Mouse (Mus musculus) left cerebral cortex, adult 2 months (tissue): ENCODE results near the gene Gss. TPM values are rescaled to one million over a fixed set of nuclear protein-coding genes. Genes with fewer than 3 reads are reported as not detected.

Experiments
- DNase-seq, 2 experiments: peaks; one replicate each; pipeline ENCODE4 v3.0.0; 2021 to 2022; ENCODE audit warnings: low spot score in 2 of 2, mixed read lengths in 1 of 2; ENCODE audit errors: extremely low spot score in 1 of 2
- H3K27ac ChIP-seq: fragments of 200-600 bp; 2 replicates; pipeline ENCODE4 v1.8.1; 2022
- H3K4me3 ChIP-seq: fragments of 200-600 bp; 2 replicates; pipeline ENCODE4 v1.8.1; 2022
- CTCF ChIP-seq: fragments of 200-600 bp; IDR thresholded peaks from 2 replicates; pipeline ENCODE4 v1.8.1; 2022; ENCODE audit warnings: antibody characterized with exemption, mild to moderate bottlenecking, moderate library complexity
- intact Hi-C: fragments of 180-260 bp; cut with DNase I; formaldehyde crosslinking; loops from one replicate; pipeline ENCODE4 v1.15.1; 2025
- total RNA-seq, 2 experiments: library from RNA; stranded (reverse); gene quantifications; 2 replicates each; pipeline ENCODE4 v1.2.3; 2021

Gss gene
- total RNA-seq, 2 experiments from 2014 or later: 14.8 to 14.9 TPM

DNA sequence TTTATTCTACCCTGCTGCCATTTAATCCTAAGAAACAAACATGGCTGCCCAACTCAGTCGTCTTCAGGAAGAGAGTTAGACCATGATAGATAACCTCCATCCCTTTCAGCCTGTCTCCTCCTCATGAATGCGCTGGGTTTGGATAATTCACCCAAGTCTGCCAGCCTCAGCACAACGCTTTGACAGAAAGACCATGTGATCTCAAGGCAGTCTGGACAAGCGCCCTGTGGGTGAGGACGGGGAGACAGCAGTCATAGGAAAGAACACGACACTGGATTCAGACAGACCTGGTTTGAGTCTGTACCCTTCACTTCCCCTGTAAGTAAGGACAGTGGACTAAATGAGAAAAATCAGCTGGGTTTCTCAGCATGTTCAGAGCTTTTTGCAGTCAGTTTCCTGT, 3.1 kb downstream of the Gss start:
- DNase-seq: no peak
- no peak for TF ChIP-seq CTCF
- intact Hi-C loops: no loop called here
- Histone ChIP-seq H3K4me3 (no peak overlapping the region), H3K27ac (no peak overlapping the region)

DNA sequence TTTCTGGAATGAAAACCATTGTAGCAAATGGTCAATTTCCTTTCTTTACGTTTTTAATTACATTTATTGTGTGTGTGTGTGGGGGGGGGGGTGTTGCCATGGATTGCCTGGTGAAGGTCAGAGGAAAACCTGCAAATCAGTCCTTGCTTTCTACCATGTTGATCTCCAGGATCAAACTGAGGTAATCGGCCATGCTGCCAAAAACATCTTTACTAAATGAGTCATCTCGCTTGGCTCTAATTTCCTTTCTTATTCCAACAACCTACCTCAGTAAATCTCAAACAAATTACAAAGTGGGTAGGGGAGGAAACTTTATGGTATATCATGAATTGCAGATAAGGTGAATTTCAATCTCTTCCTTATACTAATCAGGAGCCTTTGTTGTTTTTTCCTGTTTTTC, 4.5 kb downstream of the Gss start:
- H3K4me3 ChIP-seq: no peak overlapping the region
- intact Hi-C loops: no loop called here
- TF ChIP-seq CTCF: no peak
- no peak overlapping the region for H3K27ac ChIP-seq
- DNase-seq: no peak

DNA sequence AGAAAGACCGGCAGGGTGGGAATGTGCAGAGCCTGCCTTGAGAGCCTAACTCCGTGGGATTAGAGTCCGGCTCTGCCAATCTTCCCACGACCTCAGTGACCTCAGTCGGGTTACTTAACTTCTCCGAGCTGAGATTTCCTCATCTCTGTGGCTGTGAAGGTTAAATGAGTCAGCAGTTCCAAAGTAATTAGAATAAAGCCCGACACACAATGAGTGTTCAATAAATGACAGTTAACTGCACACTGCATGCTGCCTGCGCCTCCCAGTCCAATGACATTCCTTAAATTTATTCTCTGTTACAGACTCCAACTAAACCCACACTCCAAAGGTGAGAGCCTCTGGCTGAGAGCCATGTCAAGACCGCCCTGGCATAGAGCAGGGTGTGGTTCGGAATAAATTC, 7.1 kb downstream of the Gss start:
- H3K27ac ChIP-seq: no peak overlapping the region
- no peak for DNase-seq
- no peak overlapping the region for H3K4me3 ChIP-seq
- intact Hi-C loops: no loop called here
- TF ChIP-seq CTCF: no peak

DNA sequence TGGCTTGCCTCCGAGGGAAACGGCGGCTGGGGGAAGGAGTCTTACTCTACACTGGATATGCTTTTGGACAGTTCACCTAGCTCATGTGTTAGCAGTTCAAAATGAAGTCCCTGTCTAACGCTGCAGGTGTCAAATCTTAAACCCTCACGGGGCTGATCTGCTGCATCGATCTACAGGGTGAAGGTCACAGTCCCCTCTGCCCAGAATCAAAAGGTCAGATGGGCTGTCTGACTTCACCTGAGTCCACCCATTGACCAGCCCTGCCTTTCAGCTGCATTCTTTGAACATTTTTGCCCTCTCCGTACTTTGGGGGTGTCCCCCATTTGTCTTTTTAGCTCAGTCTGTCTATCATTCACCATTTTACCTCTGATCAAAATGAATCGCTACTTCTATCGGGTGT, 7.5 kb downstream of the Gss start:
- no peak for DNase-seq
- intact Hi-C loops: no loop called here
- TF ChIP-seq CTCF: no peak
- Histone ChIP-seq H3K4me3 (no peak overlapping the region), H3K27ac (no peak overlapping the region)

DNA sequence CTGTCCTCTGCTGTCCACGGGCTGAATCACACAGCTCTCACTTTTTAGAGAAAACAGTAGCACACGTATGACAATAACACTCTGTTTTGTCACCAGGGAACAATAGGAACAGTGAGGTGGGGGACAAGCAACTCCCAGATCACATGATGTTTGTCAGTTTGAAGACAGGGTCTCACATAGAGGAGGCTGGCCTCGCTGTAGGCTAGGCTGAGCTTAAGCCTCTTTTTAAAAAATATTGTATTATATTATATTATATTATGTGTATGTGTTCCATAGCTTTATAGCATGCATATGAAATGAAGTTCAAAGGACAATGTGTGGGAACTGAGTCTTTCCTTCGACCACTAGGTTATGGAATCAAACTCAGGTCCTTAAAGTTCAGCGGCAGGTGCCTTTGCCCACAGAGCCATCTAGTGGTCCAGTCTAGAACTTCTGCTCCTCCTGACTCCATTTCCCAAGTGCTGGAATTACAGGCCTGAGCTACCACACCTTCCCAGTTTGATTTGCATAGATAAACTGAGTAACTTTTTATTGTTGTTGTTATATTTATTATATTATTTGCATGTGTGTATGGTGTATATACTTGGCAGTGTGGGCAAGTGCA, 8.6 kb downstream of the Gss start:
- intact Hi-C loops: loop anchor here (1.0 kb wide), 1 partner anchor 68 kb away; no protein-coding TSS in a partner anchor
- DNase-seq: peak; percentile 52 to 57
- TF ChIP-seq CTCF: peak; percentile 89
- Histone ChIP-seq H3K27ac (no peak overlapping the region), H3K4me3 (no peak overlapping the region)

DNA sequence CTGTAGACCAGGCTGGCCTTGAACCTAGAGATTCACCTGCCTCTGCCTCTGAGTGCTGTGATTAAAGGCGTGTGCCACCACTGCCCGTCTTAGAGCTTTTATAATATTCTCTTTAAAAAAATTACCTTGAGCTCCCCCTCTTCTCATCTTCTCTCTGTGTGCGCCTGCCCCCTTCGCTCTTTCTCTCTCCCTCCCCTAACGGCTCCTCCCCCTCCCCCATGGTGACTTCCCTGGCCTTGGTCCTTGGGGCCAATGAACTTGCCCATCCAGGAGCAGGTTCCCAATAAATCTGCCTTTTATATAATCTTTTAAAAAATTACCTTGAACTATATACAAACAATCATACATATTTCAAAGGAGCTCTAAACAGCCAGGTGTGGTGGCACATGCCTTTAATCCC, 9.6 kb downstream of the Gss start:
- DNase-seq: no peak
- H3K27ac ChIP-seq: no peak overlapping the region

DNA sequence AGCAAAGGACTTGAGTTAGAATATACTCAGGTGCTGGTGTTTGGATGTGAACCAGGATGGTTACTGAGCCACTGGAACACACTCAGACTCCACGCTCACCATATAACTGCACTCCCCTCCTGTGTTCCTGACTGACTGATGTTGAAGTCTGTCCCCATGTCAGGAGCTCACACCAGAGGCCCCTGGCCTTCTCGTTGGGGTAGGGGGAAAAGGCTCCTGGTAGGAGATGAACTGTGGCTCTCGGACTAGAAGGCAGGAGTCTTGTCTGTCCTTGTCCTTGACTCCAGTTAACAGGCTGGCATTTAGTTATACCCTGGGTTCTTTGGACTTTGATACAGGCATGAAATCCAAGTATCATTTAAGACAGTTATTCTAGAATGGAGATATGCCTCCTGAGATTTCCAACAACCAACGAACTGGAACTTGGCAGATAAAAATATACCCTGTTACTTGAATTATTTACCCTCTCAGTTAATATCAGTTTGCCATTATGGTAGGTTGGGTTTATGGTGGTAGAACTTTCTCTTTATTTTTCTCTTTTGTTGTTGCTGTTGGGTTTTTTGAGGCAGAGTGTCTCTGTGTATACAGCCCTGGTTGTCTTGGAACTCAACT, 10.1 kb downstream of the Gss start:
- no peak for TF ChIP-seq CTCF
- Histone ChIP-seq H3K4me3 (no peak overlapping the region), H3K27ac (no peak overlapping the region)
- intact Hi-C loops: no loop called here
- no peak for DNase-seq

More for the DNA sequence above, 9.6 kb downstream of the Gss start:
- intact Hi-C loops: no loop called here
- no peak overlapping the region for H3K4me3 ChIP-seq
- TF ChIP-seq CTCF: no peak

DNA sequence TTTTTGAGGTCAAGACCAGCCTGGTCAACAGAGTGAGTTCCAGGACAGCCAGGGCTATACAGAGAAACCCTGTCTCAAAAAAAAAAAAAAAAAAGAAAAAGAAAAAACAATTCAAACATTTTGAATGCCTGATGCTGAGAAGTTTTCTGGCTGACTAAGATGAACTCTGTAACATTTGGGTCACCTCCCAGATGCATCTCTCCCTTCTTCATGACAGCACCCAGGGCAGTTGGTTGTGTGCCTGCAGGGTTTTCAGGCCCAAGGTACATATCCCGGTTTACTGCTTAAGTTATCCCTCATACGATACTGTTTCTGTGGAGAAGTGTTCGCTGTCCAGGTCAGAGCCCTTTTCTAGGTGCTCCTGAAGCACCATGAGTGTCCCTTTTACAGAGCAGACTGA, 12.3 kb downstream of the Gss start:
- TF ChIP-seq CTCF: no peak
- Histone ChIP-seq H3K4me3 (no peak overlapping the region), H3K27ac (no peak overlapping the region)
- intact Hi-C loops: no loop called here
- DNase-seq: no peak

DNA sequence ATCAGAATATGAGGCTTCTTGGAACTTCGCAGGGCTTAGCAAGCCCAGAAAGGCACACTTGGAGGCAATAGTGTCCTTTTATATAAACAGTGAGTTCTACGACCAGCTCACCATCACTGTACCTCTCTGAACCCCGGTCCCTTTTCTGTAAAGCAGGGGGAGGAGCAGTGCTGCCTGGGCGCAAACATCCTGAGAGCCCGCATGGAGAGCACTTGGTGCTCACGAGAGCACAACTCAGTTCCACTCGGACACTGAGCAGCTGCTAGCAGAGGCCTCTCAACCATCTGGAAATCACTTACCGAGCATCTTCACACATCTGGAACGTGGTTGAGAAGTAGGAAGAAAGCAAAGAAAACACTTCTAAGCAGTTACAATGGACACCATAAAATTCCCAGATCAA, 16.0 kb downstream of the Gss start:
- no peak overlapping the region for H3K27ac ChIP-seq
- TF ChIP-seq CTCF: no peak
- DNase-seq: no peak
- no peak overlapping the region for H3K4me3 ChIP-seq
- intact Hi-C loops: no loop called here

DNA sequence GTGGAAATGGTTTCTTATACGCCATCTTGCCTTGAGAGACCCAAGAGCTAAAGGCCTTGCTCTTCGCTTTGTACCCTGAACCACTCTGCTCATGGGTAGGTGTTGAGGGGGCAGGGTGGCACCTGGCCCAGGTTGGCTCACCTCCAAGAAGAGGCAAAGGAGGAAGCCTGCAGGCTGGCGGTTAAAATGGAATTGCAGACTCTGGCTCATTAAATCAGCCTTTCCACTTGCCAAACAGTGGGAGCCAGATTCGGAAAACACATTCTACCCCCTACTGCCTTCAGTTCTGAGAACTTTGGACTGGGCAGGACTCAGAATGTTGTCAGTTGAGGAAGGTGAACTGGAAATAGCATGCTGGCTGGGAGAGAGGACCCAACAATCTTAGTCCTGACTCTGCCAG, 17.9 kb downstream of the Gss start:
- H3K27ac ChIP-seq: no peak overlapping the region; the same call in 1 of the 2 replicates
- TF ChIP-seq CTCF: no peak; the same call in none of the 2 replicates
- intact Hi-C loops: no loop called here
- DNase-seq: peak in 1 of 2 experiments; percentile 15
- H3K4me3 ChIP-seq: no peak overlapping the region

DNA sequence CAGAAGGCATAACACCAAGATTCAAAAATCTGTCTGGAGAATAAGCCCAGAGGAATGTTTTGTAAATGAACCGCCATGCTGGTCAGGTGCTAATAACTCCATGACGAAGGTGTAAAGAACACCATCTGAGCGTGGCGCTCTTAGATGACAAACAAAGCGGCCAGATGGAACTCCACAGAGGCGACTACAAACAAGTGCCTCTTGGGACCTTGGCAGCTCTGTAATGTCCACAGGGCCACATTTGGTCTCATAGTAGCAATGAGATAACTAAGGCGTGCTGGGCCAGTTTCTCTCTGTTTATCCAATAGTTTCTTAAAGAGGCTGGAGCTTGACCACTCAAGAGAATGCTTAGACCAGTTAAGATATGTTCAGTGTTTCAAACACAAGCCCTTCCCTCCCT, 18.6 kb downstream of the Gss start:
- Histone ChIP-seq H3K27ac (no peak overlapping the region), H3K4me3 (no peak overlapping the region)
- no peak for TF ChIP-seq CTCF
- DNase-seq: no peak
- intact Hi-C loops: no loop called here

DNA sequence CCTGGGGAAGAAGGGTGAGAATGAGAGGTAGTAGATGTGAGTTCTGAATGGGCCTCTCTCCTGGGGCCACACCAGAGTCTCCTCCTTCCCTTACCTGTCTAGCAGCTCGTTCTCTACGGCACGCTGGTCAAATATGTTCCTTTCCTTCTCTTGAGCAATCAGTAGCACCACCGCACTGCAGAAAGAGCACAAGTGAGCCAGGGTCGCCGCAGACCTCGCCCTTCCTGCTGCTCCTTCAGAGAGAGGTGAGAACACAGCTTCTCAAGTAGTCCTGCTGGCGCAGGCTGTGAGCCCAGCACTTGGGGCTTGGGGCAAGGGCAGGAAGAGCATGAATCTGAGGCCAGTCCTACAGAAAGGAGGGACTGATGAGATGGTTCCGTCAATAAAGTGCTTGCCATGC, 19.6 kb downstream of the Gss start:
- H3K27ac ChIP-seq: no peak overlapping the region

DNA sequence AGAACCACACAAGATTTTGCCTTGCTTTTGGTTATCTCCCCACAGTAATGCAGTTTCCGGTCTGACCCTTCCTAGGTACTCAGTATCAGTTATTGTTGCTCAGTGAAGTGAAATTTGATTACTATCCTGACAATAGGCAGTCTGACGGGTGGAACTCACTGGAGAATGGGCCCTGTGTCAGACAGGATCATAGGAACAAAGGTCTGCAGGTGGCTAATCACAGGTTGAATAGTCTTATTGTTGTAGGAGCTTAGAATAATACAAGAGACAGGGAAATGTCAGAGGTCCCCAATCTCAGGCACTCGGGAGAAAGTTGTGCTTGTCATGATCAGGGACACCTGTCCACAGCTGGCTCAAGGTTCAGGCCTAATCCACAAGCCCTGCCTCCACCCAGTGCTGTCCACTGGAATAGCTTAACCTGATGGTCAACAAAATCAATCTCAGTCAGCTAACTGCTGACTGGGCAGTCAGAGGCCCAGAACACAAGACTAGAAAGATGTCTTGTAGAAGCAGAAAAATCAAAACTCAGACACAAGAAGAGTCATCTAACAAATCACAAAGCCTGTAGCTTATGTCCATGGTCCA, 23.3 kb downstream of the Gss start:
- intact Hi-C loops: no loop called here
- H3K27ac ChIP-seq: no peak overlapping the region

More for the DNA sequence above, 19.6 kb downstream of the Gss start:
- no peak overlapping the region for H3K4me3 ChIP-seq
- no peak for TF ChIP-seq CTCF
- intact Hi-C loops: no loop called here
- no peak for DNase-seq

More for the DNA sequence above, 23.3 kb downstream of the Gss start:
- H3K4me3 ChIP-seq: no peak overlapping the region
- no peak for TF ChIP-seq CTCF
- DNase-seq: no peak
